Mouse (Mus musculus) megakaryocyte-erythroid progenitor cell, adult 5-6 weeks (primary cell): Measurements from ENCODE around the gene Meis1. TPM values are rescaled to one million over a fixed set of nuclear protein-coding genes. Genes with fewer than 3 reads are reported as not detected.

Experiments used
- ATAC-seq: replicated peaks from 2 replicates; pipeline ENCODE4 v1.8.0; 2016; ENCODE audit warnings: mild to moderate bottlenecking, inconsistent platforms; ENCODE audit not compliant: severe bottlenecking, poor library complexity, low FRiP score, low TSS enrichment
- total RNA-seq, 2 experiments: library from RNA; stranded (forward) in 1 of 2; stranded (reverse) in 1 of 2; fragments of 200-1000, 215-1000 nt in 1 of 2; fragments of >200 nt in 1 of 2; fragmentation: Nextera tagmentation in 1 of 2; gene quantifications; 2 replicates each; pipeline ENCODE4 v1.2.3; 2014 to 2017

The Meis1 gene
- total RNA-seq, 2 experiments from 2014 or later: 14.5 to 19.9 TPM

- ATAC-seq: peak; percentile 42; the same call in 1 of the 2 replicates
Observed at GRCm38 (mm10) chr11:18957805-18958770, 60.7 kb downstream of the Meis1 start.

GRCm38 (mm10) chr11:18957097-18957804 is 61.5 kb downstream of the Meis1 start:
- ATAC-seq: peak; percentile 55

- ATAC-seq: no peak
Observed at GRCm38 (mm10) chr11:18955969-18956368, 62.8 kb downstream of the Meis1 start.

GRCm38 (mm10) chr11:18954852-18955251 is 63.9 kb downstream of the Meis1 start:
- no peak for ATAC-seq

GRCm38 (mm10) chr11:18953892-18954291 is 64.9 kb downstream of the Meis1 start:
- no peak for ATAC-seq

GRCm38 (mm10) chr11:18948600-18949295 is 70.0 kb downstream of the Meis1 start:
- peak; percentile 71 for ATAC-seq

- ATAC-seq: no peak
Observed at GRCm38 (mm10) chr11:18947434-18947833, 71.4 kb downstream of the Meis1 start.

- ATAC-seq: no peak
Observed at GRCm38 (mm10) chr11:18945778-18946177, 73.0 kb downstream of the Meis1 start.

GRCm38 (mm10) chr11:18944972-18945625 is 73.7 kb downstream of the Meis1 start:
- no peak for ATAC-seq

GRCm38 (mm10) chr11:18944209-18944608 is 74.6 kb downstream of the Meis1 start:
- no peak for ATAC-seq

- ATAC-seq: 0 out of 2 replicates have a peak, but pooled peaks have one; percentile 39
Observed at GRCm38 (mm10) chr11:18942990-18943389, 75.8 kb downstream of the Meis1 start.

- ATAC-seq: no peak
Observed at GRCm38 (mm10) chr11:18940916-18941315, 77.9 kb downstream of the Meis1 start.

- ATAC-seq: no peak
Observed at GRCm38 (mm10) chr11:18934921-18935320, 83.9 kb downstream of the Meis1 start.

- no peak for ATAC-seq
Observed at GRCm38 (mm10) chr11:18931001-18931874, 87.5 kb downstream of the Meis1 start.

- ATAC-seq: no peak
Observed at GRCm38 (mm10) chr11:18929779-18930728, 88.7 kb downstream of the Meis1 start.

GRCm38 (mm10) chr11:18927351-18927750 is 91.4 kb downstream of the Meis1 start:
- ATAC-seq: peak; percentile 48; the same call in 1 of the 2 replicates

- ATAC-seq: no peak
Observed at GRCm38 (mm10) chr11:18926798-18927197, 92.0 kb downstream of the Meis1 start.
